Mouse (Mus musculus): Measurements from ENCODE around the gene Ticrr.

Ticrr gene

GRCm38 (mm10) chr7:79659578-79660290 lies at the start of gene Ticrr:
Gene Ticrr (plus strand): TSS chr7:79660196.
- DNase-seq: peak; percentile 87

- DNase-seq: no peak
These were observed 48.1 kb upstream of the Ticrr start for GRCm38 (mm10) chr7:79611901-79612300.

GRCm38 (mm10) chr7:79612783-79613182 lies 47.2 kb upstream of the Ticrr start:
- DNase-seq: no peak

- DNase-seq: no peak
These were observed 46.7 kb upstream of the Ticrr start for GRCm38 (mm10) chr7:79613314-79613713.

- no peak for DNase-seq
These were observed 45.0 kb upstream of the Ticrr start for GRCm38 (mm10) chr7:79615008-79615407.

GRCm38 (mm10) chr7:79615941-79616340 lies 44.1 kb upstream of the Ticrr start:
- DNase-seq: no peak

- no peak for DNase-seq
These were observed 42.6 kb upstream of the Ticrr start, which contains the start of gene Rhcg for GRCm38 (mm10) chr7:79617418-79617817. Gene Rhcg (minus strand): TSS chr7:79617657.

GRCm38 (mm10) chr7:79619493-79619892 lies 40.5 kb upstream of the Ticrr start:
- DNase-seq: no peak

- no peak for DNase-seq
These were observed 36.9 kb upstream of the Ticrr start for GRCm38 (mm10) chr7:79623086-79623485.

- DNase-seq: no peak
These were observed 33.8 kb upstream of the Ticrr start for GRCm38 (mm10) chr7:79626170-79626569.

- no peak for DNase-seq
These were observed 31.6 kb upstream of the Ticrr start for GRCm38 (mm10) chr7:79628271-79628913.

GRCm38 (mm10) chr7:79631773-79632348 lies 28.1 kb upstream of the Ticrr start:
- DNase-seq: no peak

- DNase-seq: no peak
These were observed 12.8 kb upstream of the Ticrr start for GRCm38 (mm10) chr7:79647233-79647632.

GRCm38 (mm10) chr7:79649005-79649404 lies 11.0 kb upstream of the Ticrr start:
- DNase-seq: peak; percentile 14

- no peak for DNase-seq
These were observed 5.8 kb upstream of the Ticrr start for GRCm38 (mm10) chr7:79654185-79654584.

- DNase-seq: no peak
These were observed 5.4 kb upstream of the Ticrr start for GRCm38 (mm10) chr7:79654586-79654985.

GRCm38 (mm10) chr7:79660291-79661150 lies 525 bp downstream of the Ticrr start:
- peak; percentile 2 for DNase-seq

- no peak for DNase-seq
These were observed 1.4 kb downstream of the Ticrr start for GRCm38 (mm10) chr7:79661253-79661890.

- no peak for DNase-seq
These were observed 6.7 kb downstream of the Ticrr start for GRCm38 (mm10) chr7:79666690-79667089.

GRCm38 (mm10) chr7:79670900-79671604 lies 11.1 kb downstream of the Ticrr start:
- no peak for DNase-seq

- no peak for DNase-seq
These were observed 19.2 kb downstream of the Ticrr start for GRCm38 (mm10) chr7:79679186-79679585.

- no peak for DNase-seq
These were observed 20.2 kb downstream of the Ticrr start for GRCm38 (mm10) chr7:79680231-79680630.
